Mouse (Mus musculus) stomach, embryonic 14.5 days (tissue): ENCODE results near the gene Spag6. TPM values are rescaled to one million over a fixed set of nuclear protein-coding genes. Genes with fewer than 3 reads are reported as not detected.

Source experiments
- ATAC-seq: fragments of 200-750 bp; cut with Nextera tagmentation; 2 replicates; pipeline ENCODE4 v1.8.0; 2017; ENCODE audit warnings: low read depth, moderate TSS enrichment; ENCODE audit not compliant: insufficient number of reproducible peaks, insufficient read depth, low FRiP score
- H3K27ac ChIP-seq: fragments of 300-500 bp; sonication (generic); 2 replicates; pipeline ENCODE4 v1.5.1; 2014; ENCODE audit warnings: mild to moderate bottlenecking, low read length, moderate library complexity, mixed read lengths
- H3K27me3 ChIP-seq: fragments of 300-500 bp; sonication (generic); 2 replicates; pipeline ENCODE4 v1.6.1; 2014; ENCODE audit warnings: low read length, control low read depth, mixed read lengths; ENCODE audit not compliant: control insufficient read depth, insufficient read depth
- H3K36me3 ChIP-seq: fragments of 300-500 bp; sonication (generic); 2 replicates; pipeline ENCODE4 v1.6.1; 2014; ENCODE audit warnings: mild to moderate bottlenecking, control low read depth, low read length, moderate library complexity, mixed read lengths; ENCODE audit not compliant: control insufficient read depth, insufficient read depth
- H3K4me1 ChIP-seq: fragments of 300-500 bp; sonication (generic); 2 replicates; pipeline ENCODE4 v1.6.1; 2014; ENCODE audit warnings: low read length, control low read depth, mixed read lengths; ENCODE audit not compliant: control insufficient read depth, insufficient read depth
- H3K4me2 ChIP-seq: fragments of 300-500 bp; sonication (generic); replicated peaks from 2 replicates; pipeline ENCODE4 v1.6.1; 2014; ENCODE audit warnings: low read depth, low read length, control low read depth
- H3K4me3 ChIP-seq: fragments of 300-500 bp; sonication (generic); 2 replicates; pipeline ENCODE4 v1.5.1; 2014; ENCODE audit warnings: low read depth, low read length, control low read depth
- H3K9ac ChIP-seq: fragments of 300-500 bp; sonication (generic); replicated peaks from 2 replicates; pipeline ENCODE4 v1.6.1; 2014; ENCODE audit warnings: low read depth, mild to moderate bottlenecking, control low read depth, low read length, moderate library complexity, mixed read lengths
- H3K9me3 ChIP-seq: fragments of 300-500 bp; sonication (generic); 2 replicates; pipeline ENCODE4 v1.6.1; 2016; ENCODE audit warnings: low read depth, low read length, control low read depth; ENCODE audit not compliant: control insufficient read depth
- WGBS: fragments of 180-500 bp; shearing (Covaris S2); extraction: QIAGEN DNeasy Blood & Tissue Kit; methylation state at CpG from one replicate; pipeline ENCODE4 v1.1.7; 2014; 5-methylcytosine and 5-hydroxymethylcytosine counted together
- polyA plus RNA-seq: library from polyadenylated mRNA; unstranded; fragments of >200 nt; fragmentation: Nextera tagmentation; extraction: Ambion mirVana; gene quantifications from 2 replicates; pipeline ENCODE4 v1.2.1, GENCODE M21; 2014

Spag6 gene
- polyA plus RNA-seq, 1 experiment from 2014 or later: 0.29 TPM

GRCm38 (mm10) chr2:18690055-18690691 is 3.7 kb upstream of the Spag6 start:
- Histone ChIP-seq H3K4me2 (peak overlapping the region; percentile 80), H3K36me3 (no peaks in the 10 kb centered on the region), H3K9ac (0 out of 2 replicates have a peak overlapping the region, but pooled peaks have one; percentile 15), H3K27ac (no peak overlapping the region), H3K27me3 (peaks cover 21% of the 10 kb centered on the region), H3K4me3 (peak overlapping the region; percentile 42), H3K4me1 (peaks cover 19% of the 10 kb centered on the region; the same call in 1 of the 2 replicates), H3K9me3 (no peaks in the 10 kb centered on the region)
- under 1% methylated on average over 58 of the region's 58 CpGs for whole genome bisulfite sequencing
- peak; percentile 21; the same call in 1 of the 2 replicates for ATAC-seq

GRCm38 (mm10) chr2:18690756-18691155 is 3.1 kb upstream of the Spag6 start:
- Histone ChIP-seq H3K27ac (no peak overlapping the region), H3K9me3 (no peaks in the 10 kb centered on the region), H3K9ac (no peak overlapping the region), H3K4me1 (peaks cover 19% of the 10 kb centered on the region; the same call in 1 of the 2 replicates), H3K4me2 (peak overlapping the region; percentile 80; the same call in 1 of the 2 replicates), H3K36me3 (no peaks in the 10 kb centered on the region), H3K27me3 (peaks cover 23% of the 10 kb centered on the region), H3K4me3 (peak overlapping the region; percentile 42; the same call in 1 of the 2 replicates)
- ATAC-seq: no peak
- WGBS: 5% methylated on average over 9 of the region's 9 CpGs

GRCm38 (mm10) chr2:18692031-18692430 is 1.8 kb upstream of the Spag6 start:
- Histone ChIP-seq H3K4me1 (peaks cover 19% of the 10 kb centered on the region; the same call in 1 of the 2 replicates), H3K4me3 (no peak overlapping the region), H3K4me2 (no peak overlapping the region), H3K9me3 (no peaks in the 10 kb centered on the region), H3K27me3 (peaks cover 26% of the 10 kb centered on the region), H3K27ac (no peak overlapping the region), H3K9ac (no peak overlapping the region), H3K36me3 (no peaks in the 10 kb centered on the region)
- no peak for ATAC-seq

- Histone ChIP-seq H3K4me2 (no peak overlapping the region), H3K4me1 (peaks cover 19% of the 10 kb centered on the region; the same call in 1 of the 2 replicates), H3K9ac (no peak overlapping the region), H3K27me3 (peaks cover 21% of the 10 kb centered on the region), H3K27ac (no peak overlapping the region), H3K4me3 (no peak overlapping the region), H3K36me3 (no peaks in the 10 kb centered on the region), H3K9me3 (no peaks in the 10 kb centered on the region)
- WGBS: 5% methylated on average over 1 of the region's 1 CpGs
- no peak for ATAC-seq
These were observed 1.3 kb upstream of the Spag6 start for GRCm38 (mm10) chr2:18692548-18692947.

GRCm38 (mm10) chr2:18693491-18693870 is 351 bp upstream of the Spag6 start:
- Histone ChIP-seq H3K27me3 (peaks cover 16% of the 10 kb centered on the region), H3K4me2 (peak overlapping the region; percentile 88), H3K27ac (no peak overlapping the region), H3K4me3 (peak overlapping the region; percentile 55), H3K36me3 (no peaks in the 10 kb centered on the region), H3K4me1 (peaks cover 19% of the 10 kb centered on the region; the same call in 1 of the 2 replicates), H3K9me3 (no peaks in the 10 kb centered on the region), H3K9ac (peak overlapping the region; percentile 60; the same call in 1 of the 2 replicates)
- no peak for ATAC-seq
- 0% methylated on average over 5 of the region's 5 CpGs for WGBS

GRCm38 (mm10) chr2:18694611-18694950 is 749 bp downstream of the Spag6 start:
- Histone ChIP-seq H3K36me3 (no peaks in the 10 kb centered on the region), H3K4me3 (peak overlapping the region; percentile 55), H3K27ac (no peak overlapping the region), H3K4me1 (peaks cover 10% of the 10 kb centered on the region; the same call in 1 of the 2 replicates), H3K4me2 (peak overlapping the region; percentile 88), H3K9me3 (no peaks in the 10 kb centered on the region), H3K27me3 (peaks cover 17% of the 10 kb centered on the region), H3K9ac (peak overlapping the region; percentile 60; the same call in 1 of the 2 replicates)
- WGBS: under 1% methylated on average over 19 of the region's 20 CpGs
- ATAC-seq: peak; percentile 24; the same call in 1 of the 2 replicates

GRCm38 (mm10) chr2:18695163-18695562 is 1.3 kb downstream of the Spag6 start:
- Histone ChIP-seq H3K36me3 (no peaks in the 10 kb centered on the region), H3K4me3 (no peak overlapping the region), H3K27ac (no peak overlapping the region), H3K4me1 (peaks cover 4% of the 10 kb centered on the region; the same call in 1 of the 2 replicates), H3K9ac (no peak overlapping the region), H3K4me2 (no peak overlapping the region; the same call in 1 of the 2 replicates), H3K9me3 (no peaks in the 10 kb centered on the region), H3K27me3 (peaks cover 17% of the 10 kb centered on the region)
- no peak for ATAC-seq
- 5% methylated on average over 8 of the region's 8 CpGs for WGBS

- Histone ChIP-seq H3K27me3 (peaks cover 22% of the 10 kb centered on the region), H3K4me1 (no peaks in the 10 kb centered on the region), H3K9ac (no peak overlapping the region), H3K4me3 (no peak overlapping the region), H3K27ac (no peak overlapping the region), H3K36me3 (no peaks in the 10 kb centered on the region), H3K9me3 (no peaks in the 10 kb centered on the region), H3K4me2 (no peak overlapping the region)
- 7% methylated on average over 7 of the region's 7 CpGs for WGBS
- ATAC-seq: no peak
These were observed 1.9 kb downstream of the Spag6 start for GRCm38 (mm10) chr2:18695629-18696150.
